ENCODE assay signal across 8 mouse cellular contexts in the genomic region with DNA sequence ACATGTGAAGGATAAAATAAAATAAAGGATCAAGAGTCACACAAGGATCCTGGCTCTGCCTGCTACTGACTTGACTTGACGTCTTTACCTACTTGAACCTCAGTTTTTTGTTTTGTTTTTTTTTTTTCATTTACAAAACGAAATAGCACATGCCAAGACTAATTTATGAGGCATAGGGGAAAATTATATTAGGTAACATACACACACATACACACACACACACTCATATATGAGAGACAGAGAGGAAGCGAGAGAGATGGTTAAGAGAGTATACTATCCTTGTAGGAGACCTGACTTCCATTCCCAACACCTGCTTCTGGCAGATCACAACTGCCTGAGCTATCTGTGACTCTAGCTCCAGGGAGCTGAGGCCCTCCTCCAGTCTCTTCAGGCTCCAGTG. TPM values are rescaled to one million over a fixed set of nuclear protein-coding genes. Genes with fewer than 3 reads are reported as not detected.
DNase-seq lines count a peak whose midpoint lies in the region; ATAC-seq and TF ChIP-seq lines count a peak whose summit lies in the region.

A gene (minus strand): TSS at position 101 of the 400 bp plus-strand sequence.

- H3K9ac ChIP-seq in kidney, embryonic 15.5 days: no peak within 1 kb of the TSS
- no peak within 1 kb of the TSS for H3K9ac ChIP-seq in hindbrain, postnatal 0 days (replicated peaks; ENCODE audit: low read length)

- no peak for TF ChIP-seq CTCF in hindbrain, postnatal 0 days (IDR thresholded peaks at IDR 0.05; ENCODE audit: low read depth)

- ATAC-seq in kidney, embryonic 15.5 days (replicated peaks; ENCODE audit: low FRiP score): no peak
- no peak for ATAC-seq in hindbrain, postnatal 0 days
- no peak for ATAC-seq in megakaryocyte progenitor cell, adult 5-6 weeks (replicated peaks; ENCODE audit: poor library complexity)

- no peaks in the 10 kb centered on the region for H3K9me3 ChIP-seq in kidney, embryonic 15.5 days (replicated peaks)
- no peaks in the 10 kb centered on the region for H3K9me3 ChIP-seq in hindbrain, postnatal 0 days (ENCODE audit: low read length)

- no peak within 1 kb of the TSS for H3K4me3 ChIP-seq in kidney, embryonic 15.5 days (replicated peaks)
- H3K4me3 ChIP-seq in hindbrain, postnatal 0 days (ENCODE audit: low read length): peak within 1 kb of the TSS; percentile 85

- no peak for DNase-seq in kidney, postnatal 36 days
- no peak for DNase-seq in adrenal gland, postnatal 10 days
- no peak for DNase-seq in gastrocnemius, adult 8-10 months (ENCODE audit: low spot score in 2 of 2)
- no peak for DNase-seq in hindbrain, postnatal 0 days (ENCODE audit: low spot score)
- DNase-seq in frontal cortex, postnatal 25 days (ENCODE audit: low spot score in 2 of 2): no peak
- no peak for DNase-seq in cerebellum, adult 18-20 months

- no peak within 1 kb of the TSS for H3K27ac ChIP-seq in kidney, embryonic 15.5 days
- peak within 1 kb of the TSS; percentile 92; the same call in 1 of the 2 replicates for H3K27ac ChIP-seq in hindbrain, postnatal 0 days

- peaks cover 14% of the 10 kb centered on the region; the same call in 1 of the 2 replicates for H3K27me3 ChIP-seq in kidney, embryonic 15.5 days
- H3K27me3 ChIP-seq in hindbrain, postnatal 0 days (ENCODE audit: insufficient read depth, low read length): no peaks in the 10 kb centered on the region

- H3K36me3 ChIP-seq in kidney, embryonic 15.5 days: no peaks in the 10 kb centered on the region
- H3K36me3 ChIP-seq in hindbrain, postnatal 0 days (ENCODE audit: insufficient read depth, low read length): no peaks in the 10 kb centered on the region; the same call in 1 of the 2 replicates

- H3K4me1 ChIP-seq in kidney, embryonic 15.5 days: peaks cover 33% of the 10 kb centered on the region
- H3K4me1 ChIP-seq in hindbrain, postnatal 0 days (ENCODE audit: insufficient read depth, low read length): 0 out of 2 replicates have a peak, but pooled peaks cover 5% of the 10 kb centered on the region

- no peak within 1 kb of the TSS for H3K4me2 ChIP-seq in kidney, embryonic 15.5 days
- peak within 1 kb of the TSS; percentile 91 for H3K4me2 ChIP-seq in hindbrain, postnatal 0 days (ENCODE audit: low read depth, low read length)

- 77% methylated on average over 3 of the region's 3 CpGs for WGBS in kidney, embryonic 15.5 days
- 83% methylated on average over 3 of the region's 3 CpGs for WGBS in hindbrain, postnatal 0 days

RNA-seq across cellular contexts. Expression of the gene that starts here (rescaled TPM):
- polyA plus RNA-seq in kidney, embryonic 15.5 days (2015; fragmentation: Nextera tagmentation; extraction: Ambion mirVana): 38.1 and 41.2 TPM in 2 replicates
- total RNA-seq in adrenal gland, postnatal 10 days (2021): 100 to 1,000 TPM; 170 to 248 TPM
- total RNA-seq in gastrocnemius, adult 8-10 months (2022): 10 to 100 TPM; 49.5 to 63.7 (median 57.9) TPM
- total RNA-seq in hindbrain, postnatal 0 days (2014; rRNA removed): 243 and 269 TPM in 2 replicates
- polyA plus RNA-seq in hindbrain, postnatal 0 days (2015; fragmentation: Nextera tagmentation; extraction: Ambion mirVana): 57.3 and 57.8 TPM in 2 replicates
- 103 and 130 TPM in 2 replicates for total RNA-seq in megakaryocyte progenitor cell, adult 5-6 weeks (2015)
- total RNA-seq in megakaryocyte progenitor cell, adult 5-6 weeks (2017): 123 and 159 TPM in 2 replicates
